Mouse (Mus musculus) MEL (cell line): ENCODE data around the gene 1110008P14Rik. TPM values are rescaled to one million over a fixed set of nuclear protein-coding genes. Genes with fewer than 3 reads are reported as not detected.
A peak's percentile ranks its signal among the peaks of the same experiment; 100 is the strongest.

Experiments used
- DNase-seq: peaks from one replicate; pipeline ENCODE4 v3.0.0; 2011; ENCODE audit warnings: low read depth, low spot score
- H3K27ac ChIP-seq: 2 replicates; pipeline ENCODE4 v1.5.1; 2012; ENCODE audit warnings: low read depth, mild to moderate bottlenecking, control low read depth, low read length, moderate library complexity; ENCODE audit not compliant: control insufficient read depth
- H3K27me3 ChIP-seq, 2 experiments: fragments of 150-350 bp in 1 of 2; sonication (generic) in 1 of 2; 2 replicates each; pipeline ENCODE4 v1.6.1; 2012; ENCODE audit warnings: low read length in 2 of 2, mild to moderate bottlenecking in 2 of 2, improper control_type of control experiment in 1 of 2, moderate library complexity in 1 of 2; ENCODE audit not compliant: insufficient read depth in 2 of 2, control insufficient read depth in 1 of 2
- H3K36me3 ChIP-seq, 2 experiments: 2 replicates each; pipeline ENCODE4 v1.6.1; 2012 to 2014; ENCODE audit warnings: low read length in 2 of 2, improper control_type of control experiment in 1 of 2, inconsistent platforms in 1 of 2, mild to moderate bottlenecking in 1 of 2; ENCODE audit not compliant: insufficient read depth in 2 of 2, control insufficient read depth in 1 of 2
- H3K4me1 ChIP-seq, 2 experiments: fragments of 150-350 bp in 1 of 2; sonication (generic) in 1 of 2; 2 replicates each; pipeline ENCODE4 v1.6.1; 2012; ENCODE audit warnings: low read length in 2 of 2, improper control_type of control experiment in 1 of 2, mild to moderate bottlenecking in 1 of 2; ENCODE audit not compliant: insufficient read depth in 2 of 2, control insufficient read depth in 1 of 2
- H3K4me3 ChIP-seq, 2 experiments: fragments of 150-350 bp in 1 of 2; sonication (generic) in 1 of 2; 2 replicates each; pipeline ENCODE4 v1.5.1; 2012; ENCODE audit warnings: low read depth in 2 of 2, low read length in 2 of 2, mild to moderate bottlenecking in 2 of 2, moderate library complexity in 2 of 2, control low read depth in 1 of 2, improper control_type of control experiment in 1 of 2; ENCODE audit not compliant: control insufficient read depth in 1 of 2, insufficient read depth in 1 of 2
- H3K79me2 ChIP-seq: 2 replicates; pipeline ENCODE4 v1.6.1; 2012; ENCODE audit warnings: mild to moderate bottlenecking, low read length, moderate library complexity; ENCODE audit not compliant: control insufficient read depth, poor library complexity, insufficient read depth
- H3K9ac ChIP-seq: 2 replicates; pipeline ENCODE4 v1.6.1; 2012; ENCODE audit warnings: low read depth, mild to moderate bottlenecking, control low read depth, low read length, moderate library complexity; ENCODE audit not compliant: control insufficient read depth, poor library complexity, severe bottlenecking
- H3K9me3 ChIP-seq: fragments of 150-350 bp; sonication (generic); replicated peaks from 2 replicates; pipeline ENCODE4 v1.6.1; 2012; ENCODE audit warnings: mild to moderate bottlenecking, low read length, improper control_type of control experiment, moderate library complexity; ENCODE audit not compliant: insufficient read depth
- CHD2 ChIP-seq: IDR thresholded peaks from 2 replicates; pipeline ENCODE4 v1.6.1; 2011; ENCODE audit warnings: low read length, improper control_type of control experiment
- CTCF ChIP-seq, 3 experiments: IDR thresholded peaks in 2 of 3; conservative IDR thresholded peaks in 1 of 3; 2 replicates each; pipeline ENCODE4 v1.5.1; 2011 to 2012; ENCODE audit warnings: low read length in 3 of 3, low read depth in 2 of 3, mild to moderate bottlenecking in 2 of 3, improper control_type of control experiment in 1 of 3, inconsistent platforms in 1 of 3, mixed read lengths in 1 of 3, moderate library complexity in 1 of 3; ENCODE audit not compliant: control insufficient read depth in 1 of 3, insufficient read depth in 1 of 3, poor library complexity in 1 of 3, severe bottlenecking in 1 of 3
- EP300 ChIP-seq, 2 experiments: IDR thresholded peaks; 2 replicates each; pipeline ENCODE4 v1.6.1; 2011; ENCODE audit warnings: improper control_type of control experiment in 2 of 2, low read length in 2 of 2, low read depth in 1 of 2, mild to moderate bottlenecking in 1 of 2
- ETS1 ChIP-seq: IDR thresholded peaks from 2 replicates; pipeline ENCODE4 v1.6.1; 2012; ENCODE audit warnings: low read depth, mild to moderate bottlenecking, inconsistent platforms, low read length, improper control_type of control experiment, moderate library complexity
- HCFC1 ChIP-seq: IDR thresholded peaks from 2 replicates; pipeline ENCODE4 v1.6.1; 2012; ENCODE audit warnings: low read depth, mild to moderate bottlenecking, inconsistent platforms, low read length, improper control_type of control experiment, moderate library complexity
- MAFK ChIP-seq: IDR thresholded peaks from 2 replicates; pipeline ENCODE4 v1.6.1; 2011; ENCODE audit warnings: low read depth, mild to moderate bottlenecking, low read length, improper control_type of control experiment, borderline replicate concordance
- MAX ChIP-seq: IDR thresholded peaks from 2 replicates; pipeline ENCODE4 v1.6.1; 2011; ENCODE audit warnings: low read length, improper control_type of control experiment
- MYC ChIP-seq: IDR thresholded peaks from 2 replicates; pipeline ENCODE4 v1.6.1; 2011; ENCODE audit warnings: low read depth, mild to moderate bottlenecking, low read length, improper control_type of control experiment, moderate library complexity
- NELFE ChIP-seq: IDR thresholded peaks from 2 replicates; pipeline ENCODE4 v1.6.1; 2011; ENCODE audit warnings: low read depth, low read length, improper control_type of control experiment
- POLR2A ChIP-seq, 2 experiments: IDR thresholded peaks; 2 replicates each; pipeline ENCODE4 v1.6.1; 2011 to 2012; ENCODE audit warnings: low read length in 2 of 2, mild to moderate bottlenecking in 2 of 2, control low read depth in 1 of 2, improper control_type of control experiment in 1 of 2, low read depth in 1 of 2, moderate library complexity in 1 of 2; ENCODE audit not compliant: control insufficient read depth in 1 of 2, insufficient read depth in 1 of 2, poor library complexity in 1 of 2
- UBTF ChIP-seq: IDR thresholded peaks from 2 replicates; pipeline ENCODE4 v1.6.1; 2012; ENCODE audit warnings: low read depth, mild to moderate bottlenecking, inconsistent platforms, low read length, improper control_type of control experiment, moderate library complexity, borderline replicate concordance; ENCODE audit not compliant: insufficient read depth
- polyA plus RNA-seq, 2 experiments: library from polyadenylated mRNA; stranded (reverse) in 1 of 2; unstranded in 1 of 2; fragments of >175 nt in 1 of 2; fragments of >200 nt in 1 of 2; gene quantifications; 2 replicates each; pipeline versions ENCODE4 v1.2.1 to v1.2.4; 2012; ENCODE audit warnings: low replicate concordance in 2 of 2, low read depth in 1 of 2; ENCODE audit not compliant: insufficient read length in 2 of 2, insufficient read depth in 1 of 2, missing spikeins in 1 of 2
- total RNA-seq: library from RNA; depleted of rRNA; stranded (reverse); fragments of 300-350 nt; gene quantifications from 2 replicates; pipeline ENCODE4 v1.2.3, GENCODE M21; 2012

Gene 1110008P14Rik
- total and polyA plus RNA-seq, 3 experiments, result 62.9 to 63.5 TPM; not detected in 1

GRCm38 (mm10) chr2:32382689-32383088 lies 951 bp upstream of the 1110008P14Rik start:
- DNase-seq, result no peak
- H3K9ac ChIP-seq, result no peak overlapping the region
- no peaks in the 10 kb centered on the region for H3K79me2 ChIP-seq
- H3K36me3 ChIP-seq, result no peaks in the 10 kb centered on the region; a peak in 1 of 4 replicates
- H3K27me3 ChIP-seq, result no peaks in the 10 kb centered on the region
- H3K4me1 ChIP-seq, result peaks cover 0 to 5% of the 10 kb centered on the region in 2 experiments; a peak in 1 of 4 replicates
- H3K27ac ChIP-seq, result no peak overlapping the region
- H3K9me3 ChIP-seq, result no peaks in the 10 kb centered on the region
- H3K4me3 ChIP-seq, result no peak overlapping the region
- TF ChIP-seq CTCF (IDR thresholded peaks at IDR 0.05 in 2 of 3, conservative IDR thresholded peaks at IDR 0.05 in 1 of 3; ENCODE audit: control insufficient read depth in 1 of 3, insufficient read depth in 1 of 3, low read depth in 2 of 3, low read length in 3 of 3, poor library complexity in 1 of 3, severe bottlenecking in 1 of 3), result no peak

- H3K4me3 ChIP-seq, result peak overlapping the region; percentile 72 to 79
- H3K27ac ChIP-seq, result no peak overlapping the region
- H3K4me1 ChIP-seq, result peaks cover 0 to 5% of the 10 kb centered on the region in 2 experiments; a peak in 1 of 4 replicates
- H3K79me2 ChIP-seq, result no peaks in the 10 kb centered on the region
- H3K27me3 ChIP-seq, result no peaks in the 10 kb centered on the region
- TF ChIP-seq NELFE (no peak), POLR2A (IDR thresholded peaks at IDR 0.05; ENCODE audit: control insufficient read depth in 1 of 2, insufficient read depth in 1 of 2, low read depth in 1 of 2, low read length in 2 of 2, poor library complexity in 1 of 2) (0 out of 4 replicates have a peak, but pooled peaks of 1 of the 2 experiments have one; percentile 45), ETS1 (0 out of 2 replicates have a peak, but pooled peaks have one; percentile 8), MAFK (peak; percentile 92)
- no peaks in the 10 kb centered on the region for H3K9me3 ChIP-seq
- H3K36me3 ChIP-seq, result no peaks in the 10 kb centered on the region; a peak in 1 of 4 replicates
- H3K9ac ChIP-seq, result peak overlapping the region; percentile 78
- DNase-seq, result no peak
Measured at GRCm38 (mm10) chr2:32381141-32381774, 480 bp downstream of the 1110008P14Rik start.

DNA sequence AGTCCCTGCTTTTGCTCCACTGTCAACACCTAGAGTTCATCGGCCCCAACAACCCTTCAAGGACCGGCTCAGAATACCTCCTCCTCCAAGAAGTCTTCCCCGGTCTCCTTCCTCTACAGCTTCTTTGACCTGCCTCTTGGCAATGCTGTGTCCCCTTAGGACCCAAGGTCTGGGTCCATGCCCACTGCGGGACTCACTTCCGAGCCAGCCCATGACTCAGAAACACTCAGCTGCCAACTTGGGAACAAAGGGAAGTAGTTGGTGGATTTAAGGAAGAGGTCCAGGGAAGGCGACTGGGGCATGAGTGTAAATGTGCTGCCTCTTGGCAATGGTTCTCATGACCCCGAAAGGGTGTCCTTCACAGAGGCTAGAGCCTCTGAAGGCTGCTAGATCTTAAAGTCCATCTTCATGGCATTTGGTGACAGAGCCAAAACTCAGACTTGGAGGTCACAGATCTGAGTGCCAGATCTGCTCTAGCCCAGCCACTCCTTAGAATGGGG lies 1.7 kb downstream of the 1110008P14Rik start:
- Histone ChIP-seq H3K4me1 (peaks cover 0 to 5% of the 10 kb centered on the region in 2 experiments; a peak in 1 of 4 replicates), H3K36me3 (no peaks in the 10 kb centered on the region; a peak in 1 of 4 replicates), H3K79me2 (no peaks in the 10 kb centered on the region), H3K27me3 (no peaks in the 10 kb centered on the region), H3K9ac (no peak overlapping the region), H3K27ac (no peak overlapping the region), H3K4me3 (no peak overlapping the region), H3K9me3 (no peaks in the 10 kb centered on the region)
- TF ChIP-seq MAX (no peak), ETS1 (no peak), MYC (no peak), CHD2 (no peak), EP300 (IDR thresholded peaks at IDR 0.05; ENCODE audit: low read depth in 1 of 2, low read length in 2 of 2) (no peak), HCFC1 (no peak), UBTF (no peak)
- no peak for DNase-seq
